Mouse (Mus musculus) embryo, embryonic 9.5 days (tissue): ENCODE results near the gene Myom1.

Experiments
- DNase-seq: peaks from one replicate; pipeline ENCODE4 v3.0.0-alpha.2; 2017; ENCODE audit errors: extremely low spot score

Myom1 gene

DNA sequence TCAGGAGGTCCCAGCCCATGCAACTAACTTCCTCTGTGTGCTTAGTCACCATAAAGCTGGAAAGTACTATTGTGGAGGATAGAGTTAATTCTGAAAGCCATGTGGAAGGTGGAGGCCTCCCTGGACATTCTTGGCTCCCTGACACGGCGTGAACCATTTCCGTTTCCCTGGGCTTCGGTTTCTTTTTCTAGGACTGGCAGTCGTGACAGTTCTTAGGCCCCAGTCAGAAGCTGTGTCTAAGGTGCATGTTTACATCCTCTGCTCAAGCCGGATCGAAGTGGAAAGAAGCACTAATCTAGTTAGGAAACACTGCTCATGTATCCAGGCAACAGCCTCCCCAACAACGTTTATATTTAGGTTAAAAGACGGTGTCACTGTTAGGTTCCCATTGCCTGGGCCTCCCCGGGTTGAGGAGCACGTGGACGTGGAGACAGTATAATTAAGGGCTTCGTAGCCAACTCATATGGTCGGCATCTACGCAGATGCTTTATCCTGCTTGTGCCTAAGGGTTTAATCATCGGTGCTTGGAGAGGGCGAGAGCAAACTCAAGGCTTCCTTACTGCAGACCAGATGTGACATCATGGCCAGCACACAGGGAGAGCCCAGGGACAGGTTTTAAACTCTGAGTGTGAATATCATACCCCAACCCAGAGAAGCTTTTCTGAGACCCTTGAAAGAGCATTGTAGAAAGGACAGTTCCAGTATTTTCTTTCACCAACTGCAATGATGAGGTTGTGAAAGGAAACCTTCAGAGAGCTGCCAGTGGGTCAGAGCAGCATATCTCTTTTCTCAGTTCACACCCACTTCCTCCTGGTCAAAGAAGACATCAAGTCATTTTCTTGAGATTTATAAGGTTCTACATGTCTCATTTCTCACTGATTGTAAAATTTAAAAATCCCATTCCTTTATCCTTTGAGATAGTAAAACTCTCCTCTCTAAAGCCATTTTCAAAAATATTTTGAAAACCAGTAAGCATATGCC is 100.4 kb downstream of the Myom1 start:
- DNase-seq: no peak

DNA sequence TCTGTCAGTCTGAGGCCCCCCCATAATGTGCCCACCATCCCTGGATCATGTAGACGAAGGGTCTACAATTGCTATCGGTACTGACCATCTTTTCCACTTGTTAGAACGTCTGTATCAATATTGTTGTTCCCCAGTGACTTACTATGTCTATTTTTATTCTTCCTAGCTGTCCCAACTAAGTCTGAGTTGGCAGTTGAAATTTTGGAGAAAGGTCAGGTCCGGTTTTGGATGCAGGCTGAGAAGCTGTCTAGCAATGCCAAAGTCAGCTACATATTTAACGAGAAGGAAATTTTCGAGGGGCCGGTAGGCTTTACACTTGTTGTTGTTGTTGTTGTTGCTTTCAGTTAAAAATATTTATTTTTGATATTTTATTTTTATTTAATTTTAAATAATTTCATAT is 102.9 kb downstream of the Myom1 start:
- no peak for DNase-seq

DNA sequence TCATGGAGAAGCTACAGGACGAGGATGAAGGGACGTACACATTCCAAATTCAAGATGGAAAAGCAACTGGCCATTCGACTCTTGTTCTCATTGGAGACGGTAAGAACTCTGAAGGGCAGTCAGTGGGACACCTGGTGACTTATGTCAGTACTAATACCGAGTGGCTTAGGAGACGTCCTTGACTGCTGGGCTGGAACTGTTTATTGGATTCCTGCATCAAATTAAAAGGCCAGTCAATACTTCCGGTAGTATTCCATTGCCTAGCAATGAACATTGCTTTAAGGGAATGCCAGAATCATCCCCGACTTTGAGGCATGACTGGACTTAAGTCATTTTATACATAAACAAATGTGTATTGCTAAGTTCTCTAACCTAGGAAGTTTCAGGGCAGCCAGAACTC is 103.8 kb downstream of the Myom1 start:
- no peak for DNase-seq

DNA sequence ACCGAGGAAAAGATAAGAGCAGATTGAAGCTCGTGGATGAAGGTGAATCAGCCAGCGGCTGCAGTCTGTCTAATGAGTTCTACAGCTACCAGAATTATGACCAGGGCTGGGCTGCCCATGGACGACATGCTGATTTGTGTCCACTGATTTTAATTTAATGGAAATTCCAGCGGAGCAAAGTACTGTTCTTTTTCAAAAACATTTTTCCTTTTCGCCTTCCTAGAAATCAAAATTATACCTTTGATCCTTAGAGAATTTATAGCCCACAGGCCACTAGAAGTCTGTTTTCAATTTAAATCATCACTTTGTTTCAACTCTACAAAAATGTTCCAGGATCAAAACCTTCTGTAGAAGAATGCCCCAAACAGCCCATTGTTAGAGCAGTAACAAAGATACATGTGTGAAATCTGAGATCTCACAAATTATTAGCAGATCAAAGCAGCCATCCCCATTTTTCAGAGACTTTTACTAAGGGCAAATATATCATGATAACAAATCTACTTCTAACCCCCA is 108.4 kb downstream of the Myom1 start:
- no peak for DNase-seq

DNA sequence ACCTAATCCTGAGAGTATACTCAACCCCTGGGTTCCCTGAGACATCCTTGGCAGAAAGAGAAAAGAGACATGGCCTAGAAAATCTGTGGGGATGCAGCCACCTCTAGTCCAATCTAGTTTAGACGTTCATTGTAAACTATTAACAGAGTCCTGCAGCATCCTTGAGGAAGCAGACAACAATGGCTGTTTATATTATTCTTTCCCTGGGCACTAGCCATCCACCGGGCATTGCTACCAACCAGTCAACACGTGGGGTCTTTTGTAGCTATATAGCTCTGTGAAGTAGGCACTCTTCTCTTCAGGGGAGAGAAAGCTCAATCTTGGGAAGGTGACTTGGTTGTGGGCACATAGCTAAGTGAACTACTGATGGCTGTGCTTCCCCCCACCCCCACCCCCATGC is 110.3 kb downstream of the Myom1 start:
- no peak for DNase-seq

DNA sequence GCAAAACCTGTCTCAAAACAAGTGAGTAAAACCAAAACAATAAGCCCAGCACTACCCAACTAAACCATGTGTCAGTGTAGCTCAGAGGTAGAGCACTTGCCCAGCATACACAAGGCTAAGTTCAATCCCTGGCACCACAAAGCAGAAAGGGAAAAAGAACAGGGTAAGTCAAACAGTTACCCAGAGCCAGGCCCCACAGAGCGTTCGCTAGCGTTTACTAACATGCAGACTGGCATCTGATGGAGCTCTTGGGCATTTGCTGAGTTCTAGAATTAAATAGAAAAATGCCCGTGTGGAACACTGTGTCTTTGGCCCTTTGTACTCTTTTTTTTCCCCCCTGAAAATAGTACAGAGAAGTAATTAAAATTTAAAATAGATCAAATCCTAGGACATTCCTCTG is 111.8 kb downstream of the Myom1 start:
- no peak for DNase-seq

DNA sequence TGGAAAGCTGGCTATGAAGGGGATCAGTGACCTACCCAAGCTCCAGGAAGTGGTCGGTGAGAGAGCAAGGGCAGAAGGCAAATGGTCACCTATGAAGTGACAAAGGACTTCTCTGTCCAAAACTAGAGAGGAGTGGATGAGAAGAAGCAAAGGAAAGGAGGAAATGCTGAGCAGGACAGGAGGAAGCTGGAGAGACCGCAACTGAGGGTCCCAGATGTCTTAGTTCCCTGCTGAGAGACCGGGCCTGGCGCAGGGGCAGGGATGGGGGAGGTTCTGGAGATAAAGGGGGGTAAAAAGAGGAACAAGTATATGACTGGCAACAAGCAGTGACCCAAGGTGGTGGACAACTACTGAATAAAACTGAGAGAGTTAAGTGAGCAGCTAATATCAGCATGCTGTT is 115.5 kb downstream of the Myom1 start:
- DNase-seq: no peak

DNA sequence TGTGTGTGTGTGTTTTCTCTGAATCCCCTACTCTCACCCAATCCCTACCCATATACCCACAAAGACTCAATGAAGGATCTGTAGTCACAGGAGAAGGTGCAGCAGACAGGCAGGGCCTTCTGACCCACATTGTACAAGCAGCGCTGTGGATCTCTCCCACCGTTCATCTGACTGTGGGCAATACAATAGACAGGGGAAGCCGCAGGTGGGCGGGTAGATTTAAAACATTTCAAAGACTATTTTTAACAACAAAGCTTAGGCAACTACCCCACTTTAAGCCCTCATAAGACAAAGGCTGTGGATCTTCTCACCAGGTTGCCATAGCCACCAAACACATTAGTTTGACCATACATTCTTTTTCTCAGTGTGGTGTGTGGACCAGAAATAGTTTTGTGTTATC is 116.2 kb downstream of the Myom1 start:
- DNase-seq: no peak

DNA sequence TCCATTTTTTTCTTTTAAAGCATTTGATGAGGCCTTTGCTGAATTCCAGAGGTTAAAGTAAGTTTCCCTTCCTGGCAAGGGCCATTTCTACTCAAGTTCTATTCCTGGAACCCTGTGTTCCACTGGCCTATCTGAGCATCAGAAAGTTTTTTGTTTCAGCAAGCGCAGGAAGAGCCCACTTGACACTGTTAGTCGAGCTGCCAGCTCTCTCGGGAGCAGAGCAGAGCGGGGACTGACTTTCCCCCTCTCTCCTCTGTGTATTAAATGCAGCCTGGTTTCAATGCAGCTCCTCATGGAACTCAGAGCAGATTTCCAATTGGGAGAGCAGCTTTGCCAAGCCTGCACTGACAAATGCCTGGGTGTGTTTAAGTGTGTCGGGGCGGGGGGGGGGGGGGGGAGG is 118.2 kb downstream of the Myom1 start:
- no peak for DNase-seq

DNA sequence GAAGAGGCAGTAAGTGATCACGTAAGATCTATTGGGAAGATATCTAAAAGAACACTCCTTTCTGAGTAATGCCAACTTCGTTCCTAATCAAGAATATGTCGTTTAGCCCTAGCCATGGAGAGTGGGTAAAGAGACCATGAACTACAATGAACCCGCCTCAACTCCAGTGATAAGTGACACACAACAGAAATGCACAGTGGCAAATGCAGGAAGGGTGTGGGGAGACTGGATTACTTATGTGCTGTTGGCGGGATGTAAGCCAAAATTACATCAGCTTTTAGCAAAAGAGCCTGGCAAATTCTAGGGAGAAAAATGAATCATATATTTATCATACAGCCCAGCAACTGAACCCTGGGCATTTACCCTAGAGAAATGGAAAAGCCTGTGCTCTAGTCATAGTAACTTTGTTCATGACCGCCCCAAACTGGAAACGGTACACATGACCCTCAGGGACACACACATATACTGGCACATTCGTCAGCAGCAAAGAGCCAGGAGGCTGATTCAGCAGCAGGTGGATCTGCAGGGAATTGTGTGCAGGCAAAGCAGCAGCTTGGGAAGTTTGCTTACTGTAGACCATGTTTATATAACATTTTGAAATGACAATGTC is 121.7 kb downstream of the Myom1 start:
- DNase-seq: no peak

DNA sequence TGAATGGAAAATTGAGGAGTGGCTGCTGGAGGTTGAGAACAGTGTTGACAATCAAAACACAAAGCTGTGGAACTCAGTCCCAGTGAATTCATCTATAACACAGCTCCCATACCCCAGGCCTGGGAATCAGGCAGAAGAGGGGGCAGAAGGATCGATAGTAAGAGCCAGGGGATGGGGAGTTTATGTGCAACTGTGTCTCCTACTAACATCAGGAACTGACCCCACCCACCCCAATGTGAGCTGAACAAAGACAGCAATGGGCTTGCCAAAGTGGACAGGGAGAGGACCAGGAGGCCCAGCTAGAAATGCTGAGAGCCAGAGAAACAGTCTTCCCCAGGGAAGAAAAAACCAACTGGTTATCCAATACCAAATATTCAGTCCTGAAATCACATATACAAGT is 122.2 kb downstream of the Myom1 start:
- no peak for DNase-seq

DNA sequence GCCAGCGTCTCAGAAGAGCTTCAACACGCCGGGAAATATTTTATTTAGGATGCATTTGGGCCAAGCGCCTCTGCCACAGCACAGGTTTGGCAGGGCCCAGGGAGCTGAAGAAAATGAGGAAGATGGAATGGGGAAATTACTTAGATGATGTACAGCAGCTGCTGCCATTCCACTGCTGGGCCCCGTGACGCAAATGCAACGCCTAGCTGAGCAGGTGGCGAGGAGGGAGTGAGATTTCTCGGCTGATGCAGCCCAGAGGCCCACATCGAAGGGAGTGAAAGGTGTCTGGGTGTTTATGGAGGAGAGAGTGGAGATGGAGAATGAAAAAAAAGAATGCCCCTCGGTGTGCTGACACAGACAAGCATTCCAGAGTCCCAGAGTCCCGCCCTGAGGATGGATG is 123.1 kb downstream of the Myom1 start:
- DNase-seq: no peak

DNA sequence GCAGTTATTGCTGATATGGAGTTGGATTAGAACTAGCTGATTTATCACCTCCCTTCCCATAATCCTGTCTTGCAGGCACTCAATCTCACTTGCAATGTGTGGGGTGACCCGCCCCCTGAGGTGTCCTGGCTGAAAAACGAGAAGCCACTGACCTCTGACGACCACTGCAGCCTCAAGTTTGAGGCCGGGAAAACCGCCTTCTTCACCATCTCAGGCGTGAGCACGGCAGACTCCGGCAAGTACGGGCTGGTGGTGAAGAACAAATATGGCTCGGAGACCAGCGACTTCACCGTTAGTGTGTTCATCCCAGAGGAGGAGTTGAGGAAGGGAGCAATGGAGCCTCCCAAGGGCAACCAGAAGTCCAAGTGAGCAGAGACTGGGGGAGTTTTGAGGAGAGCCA is 123.6 kb downstream of the Myom1 start:
- no peak for DNase-seq

DNA sequence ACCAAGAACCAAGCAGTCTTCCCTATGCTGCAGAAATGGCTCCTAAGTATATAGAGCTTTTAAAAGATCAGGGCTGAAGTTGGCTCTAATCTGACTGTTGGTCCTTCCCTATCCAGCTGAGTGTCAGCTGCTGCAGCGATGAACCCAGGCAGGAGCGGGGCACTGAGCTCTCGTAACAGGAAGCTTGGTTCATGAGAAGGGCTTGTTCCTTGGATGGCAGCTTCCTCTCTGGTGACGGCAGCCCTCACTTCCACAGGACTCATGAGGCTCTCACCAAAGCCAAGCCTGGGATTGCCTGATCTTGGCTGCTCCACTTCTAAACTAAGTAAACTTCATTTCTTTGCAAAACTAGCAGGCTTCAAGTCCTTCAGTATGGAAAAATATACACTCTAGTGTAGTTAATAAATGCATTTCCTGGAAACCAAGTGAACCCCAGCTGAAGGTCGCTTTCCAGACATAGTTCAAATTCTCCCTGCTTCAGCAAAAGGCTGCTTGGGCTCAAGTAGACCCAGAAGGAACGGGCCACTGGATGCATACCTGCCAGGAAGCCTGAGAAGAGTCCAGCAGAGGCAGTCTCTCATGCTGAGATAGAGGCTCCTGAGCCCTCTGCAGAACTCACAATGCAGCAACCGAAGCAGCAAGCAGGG is 125.2 kb downstream of the Myom1 start:
- no peak for DNase-seq

DNA sequence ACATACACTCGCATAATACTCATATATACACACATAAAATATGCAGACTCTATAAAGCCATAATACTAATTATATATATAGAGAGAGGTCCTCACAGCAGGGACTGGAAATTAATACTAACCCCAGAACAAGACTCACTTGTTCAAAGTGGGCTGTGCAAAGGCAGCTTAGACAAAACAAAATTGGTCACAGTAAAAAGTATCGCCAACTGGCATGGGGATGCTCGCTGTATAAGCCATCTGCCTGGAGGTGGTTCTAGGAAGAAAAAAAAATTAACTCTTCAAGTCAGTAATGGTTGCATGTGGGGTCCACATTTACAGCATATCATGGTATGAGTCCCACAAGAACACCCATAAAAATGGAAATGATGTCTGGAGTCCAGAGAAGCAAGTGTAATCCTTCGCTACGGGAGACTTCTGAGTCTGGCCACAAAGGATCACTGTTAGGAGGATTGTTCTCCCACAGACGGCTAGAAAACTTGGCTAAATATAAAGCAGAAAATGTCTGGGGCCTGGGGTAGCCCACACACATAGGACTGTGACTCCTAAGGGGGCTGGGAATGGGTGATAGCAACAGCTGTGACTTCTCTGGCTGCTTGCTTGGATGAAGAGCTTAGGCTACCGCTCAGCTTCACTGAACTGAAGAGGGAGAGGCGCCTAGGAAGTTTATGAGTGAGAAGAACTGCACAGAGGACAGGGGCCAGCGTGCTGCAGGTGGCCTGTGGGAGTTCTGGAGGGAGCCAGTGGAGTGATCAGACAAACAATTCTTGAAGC is 127.2 kb downstream of the Myom1 start:
- no peak for DNase-seq

DNA sequence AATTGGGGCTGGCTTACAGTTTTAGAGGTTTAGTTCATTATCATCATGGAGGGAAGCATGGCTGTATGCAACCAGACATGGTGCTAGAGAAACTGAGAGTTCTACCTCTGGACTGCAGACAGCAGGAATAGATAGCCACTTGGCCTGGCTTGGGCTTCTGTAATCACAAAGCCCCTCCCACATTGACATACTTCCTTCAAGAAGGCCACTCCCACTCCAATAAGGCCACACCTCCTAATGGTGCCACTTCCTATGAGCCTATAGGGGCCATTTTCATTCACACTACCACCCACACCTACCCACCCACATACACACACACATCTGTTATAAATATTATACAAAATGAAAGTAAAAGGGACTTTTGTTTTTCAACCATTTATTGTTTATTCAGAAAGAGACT is 129.8 kb downstream of the Myom1 start:
- no peak for DNase-seq

DNA sequence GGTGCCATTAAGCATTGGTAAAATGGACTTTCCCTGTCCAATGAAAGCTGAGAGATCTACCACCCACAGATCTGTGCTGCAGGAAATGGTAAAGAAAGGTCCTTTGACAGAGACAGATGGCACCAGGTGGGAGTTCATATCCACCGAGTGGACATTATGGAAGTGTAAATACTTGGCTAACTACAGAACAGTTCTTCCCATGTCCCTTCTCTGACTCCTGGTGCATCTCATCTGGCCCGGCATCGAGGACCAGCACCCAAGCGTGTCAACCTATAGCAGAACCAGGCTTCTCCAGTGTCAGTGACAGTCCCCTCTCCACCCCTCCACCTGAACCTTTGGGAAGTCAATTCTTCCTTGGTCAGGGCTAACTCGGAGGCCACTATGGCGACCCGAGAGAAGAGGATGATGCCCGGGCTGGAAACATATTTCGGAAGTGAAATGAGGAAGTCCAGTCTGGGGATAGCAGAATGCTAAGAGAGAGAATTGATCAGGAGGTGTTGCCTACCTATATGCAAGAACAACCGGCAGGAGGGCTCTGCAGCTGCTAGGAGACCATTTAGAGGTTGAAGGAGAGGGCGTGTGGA is 130.5 kb downstream of the Myom1 start:
- DNase-seq: no peak

DNA sequence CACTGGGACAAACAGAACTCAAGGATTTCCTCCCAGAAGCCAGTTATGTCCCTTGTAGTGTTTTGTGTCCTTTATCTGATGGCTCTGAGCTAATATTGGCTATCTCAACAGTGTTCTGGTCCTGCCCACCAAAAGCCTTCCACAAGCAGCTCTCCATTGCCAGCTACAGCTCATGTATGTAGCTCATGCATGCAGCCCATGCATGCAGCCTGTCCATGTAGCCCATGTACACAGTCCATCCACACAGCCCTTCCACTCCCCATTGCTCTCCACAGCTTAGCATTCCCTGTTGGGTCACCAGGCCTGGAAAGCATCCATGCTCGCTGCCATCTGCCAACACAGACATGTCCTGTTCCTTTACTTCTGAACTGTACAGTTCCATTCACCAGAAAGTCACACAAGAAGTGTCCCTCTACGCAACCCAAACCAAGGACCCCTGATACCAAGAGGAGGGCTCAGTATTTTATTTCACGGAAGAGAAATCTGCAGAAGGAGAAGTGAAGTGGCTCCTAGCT is 132.1 kb downstream of the Myom1 start:
- DNase-seq: no peak

DNA sequence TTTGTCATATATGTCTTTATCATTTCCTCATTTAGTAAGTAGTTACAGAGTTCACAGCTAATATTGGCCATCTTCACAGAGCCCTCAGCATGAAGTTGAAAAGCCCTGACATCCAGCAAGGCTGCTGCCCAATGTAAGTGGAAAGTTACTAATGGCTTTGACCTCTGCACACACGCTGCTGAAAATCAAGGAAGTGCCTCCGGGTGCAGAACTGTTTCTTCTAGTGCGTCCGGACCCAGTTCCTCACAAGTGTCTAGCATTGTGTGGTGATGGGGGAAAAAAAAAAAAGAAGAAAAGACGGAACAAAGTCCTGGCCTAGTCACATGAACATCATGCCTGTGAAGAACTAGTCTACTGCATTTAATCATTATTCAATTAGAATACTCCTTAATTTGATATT is 132.7 kb downstream of the Myom1 start:
- no peak for DNase-seq

DNA sequence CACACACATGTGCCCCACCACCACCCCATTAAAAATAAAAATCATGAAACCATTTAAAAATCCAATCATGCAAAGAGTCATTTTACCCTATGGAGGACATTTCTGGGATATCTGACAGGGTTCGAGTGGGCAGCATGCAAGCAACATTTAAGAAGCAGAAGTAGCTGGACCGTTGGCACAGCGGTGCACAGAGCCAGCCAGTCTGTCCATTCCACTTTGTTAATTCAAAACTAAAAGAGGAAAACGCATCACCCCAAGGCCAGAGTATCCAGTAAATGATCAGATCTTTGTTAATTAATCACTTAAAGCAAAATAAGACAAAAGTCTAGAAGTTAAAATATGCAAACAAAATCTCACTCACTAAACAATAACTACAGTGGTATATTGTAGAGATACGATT is 133.4 kb downstream of the Myom1 start:
- DNase-seq: no peak
